Mouse (Mus musculus) megakaryocyte, embryonic 14.5 days (primary cell): Measurements from ENCODE around the gene Megf8. TPM values are rescaled to one million over a fixed set of nuclear protein-coding genes. Genes with fewer than 3 reads are reported as not detected.
A peak's percentile ranks its signal among the peaks of the same experiment; 100 is the strongest.

Source experiments
- H3K27me3 ChIP-seq: replicated peaks from 2 replicates; pipeline ENCODE3; 2012; ENCODE audit warnings: inconsistent platforms
- H3K36me3 ChIP-seq: replicated peaks from 2 replicates; pipeline ENCODE3; 2012; ENCODE audit warnings: low read length, inconsistent platforms, mixed read lengths
- H3K4me1 ChIP-seq: 2 replicates; pipeline ENCODE4 v1.6.1; 2012; ENCODE audit warnings: inconsistent platforms
- H3K4me3 ChIP-seq: replicated peaks from 2 replicates; pipeline ENCODE3; 2012; ENCODE audit warnings: moderate library complexity, mild to moderate bottlenecking, inconsistent platforms
- H3K9me3 ChIP-seq: 2 replicates; pipeline ENCODE4 v1.6.1; 2012; ENCODE audit warnings: inconsistent platforms
- FLI1 ChIP-seq: IDR thresholded peaks from 2 replicates; pipeline ENCODE4 v1.6.1; 2012; ENCODE audit warnings: low read length, inconsistent platforms, mixed read lengths
- GATA1 ChIP-seq: IDR thresholded peaks from 3 replicates; pipeline ENCODE4 v1.6.1; 2012; ENCODE audit warnings: mixed read lengths, low read length, inconsistent platforms, borderline replicate concordance
- polyA plus RNA-seq: library from polyadenylated mRNA; stranded (reverse); fragments of >175 nt; gene quantifications from 2 replicates; pipeline ENCODE4 v1.2.3, GENCODE M21; 2012; ENCODE audit warnings: low replicate concordance; ENCODE audit not compliant: insufficient read depth

The Megf8 gene
- polyA plus RNA-seq, 1 experiment: 9.7 TPM

DNA sequence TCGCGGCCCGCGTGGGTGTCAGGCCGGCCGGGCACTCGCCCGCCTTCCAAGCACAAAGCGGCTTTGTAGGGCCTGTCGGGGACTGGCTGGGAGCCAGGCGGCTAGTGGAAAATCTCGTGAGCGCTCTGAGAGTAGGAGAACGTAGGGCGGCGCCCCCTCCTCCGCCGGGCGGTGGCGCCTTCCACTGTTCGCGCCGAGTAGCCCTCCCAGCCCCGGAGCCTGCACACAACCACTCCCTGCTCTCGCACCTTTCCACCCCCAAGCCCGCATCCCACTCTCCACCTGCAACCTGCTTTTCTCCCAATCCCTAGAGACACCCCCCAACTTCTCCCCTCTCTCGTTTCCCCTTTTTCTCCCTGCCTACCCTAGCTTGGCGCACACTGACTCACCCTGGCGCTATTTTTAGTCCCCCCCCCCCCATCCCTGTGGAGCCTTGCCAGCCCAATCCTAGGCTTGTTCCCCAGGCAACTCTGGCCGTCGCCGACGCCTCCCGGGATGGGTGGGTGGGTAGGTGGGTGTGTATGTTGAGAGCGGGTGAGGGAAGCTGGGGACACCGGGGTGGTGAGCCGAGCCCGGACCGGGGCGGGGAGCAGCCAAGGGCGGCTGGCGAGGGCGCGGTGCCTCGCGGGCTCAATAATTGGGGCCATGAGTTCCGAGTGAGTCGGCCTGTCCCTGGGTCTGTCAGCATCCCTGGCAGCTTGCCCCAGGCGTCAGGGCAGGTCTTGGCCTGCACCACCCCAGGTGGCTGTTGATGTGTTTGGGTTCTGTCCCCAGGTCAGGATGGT, 37.7 kb upstream of the Megf8 start:
- H3K4me1 ChIP-seq: peaks cover 87% of the 10 kb centered on the region
- peaks cover 30% of the 10 kb centered on the region for H3K36me3 ChIP-seq
- no peaks in the 10 kb centered on the region for H3K9me3 ChIP-seq
- H3K4me3 ChIP-seq: peak overlapping the region; percentile 92
- no peaks in the 10 kb centered on the region for H3K27me3 ChIP-seq
- TF ChIP-seq FLI1: no peak

DNA sequence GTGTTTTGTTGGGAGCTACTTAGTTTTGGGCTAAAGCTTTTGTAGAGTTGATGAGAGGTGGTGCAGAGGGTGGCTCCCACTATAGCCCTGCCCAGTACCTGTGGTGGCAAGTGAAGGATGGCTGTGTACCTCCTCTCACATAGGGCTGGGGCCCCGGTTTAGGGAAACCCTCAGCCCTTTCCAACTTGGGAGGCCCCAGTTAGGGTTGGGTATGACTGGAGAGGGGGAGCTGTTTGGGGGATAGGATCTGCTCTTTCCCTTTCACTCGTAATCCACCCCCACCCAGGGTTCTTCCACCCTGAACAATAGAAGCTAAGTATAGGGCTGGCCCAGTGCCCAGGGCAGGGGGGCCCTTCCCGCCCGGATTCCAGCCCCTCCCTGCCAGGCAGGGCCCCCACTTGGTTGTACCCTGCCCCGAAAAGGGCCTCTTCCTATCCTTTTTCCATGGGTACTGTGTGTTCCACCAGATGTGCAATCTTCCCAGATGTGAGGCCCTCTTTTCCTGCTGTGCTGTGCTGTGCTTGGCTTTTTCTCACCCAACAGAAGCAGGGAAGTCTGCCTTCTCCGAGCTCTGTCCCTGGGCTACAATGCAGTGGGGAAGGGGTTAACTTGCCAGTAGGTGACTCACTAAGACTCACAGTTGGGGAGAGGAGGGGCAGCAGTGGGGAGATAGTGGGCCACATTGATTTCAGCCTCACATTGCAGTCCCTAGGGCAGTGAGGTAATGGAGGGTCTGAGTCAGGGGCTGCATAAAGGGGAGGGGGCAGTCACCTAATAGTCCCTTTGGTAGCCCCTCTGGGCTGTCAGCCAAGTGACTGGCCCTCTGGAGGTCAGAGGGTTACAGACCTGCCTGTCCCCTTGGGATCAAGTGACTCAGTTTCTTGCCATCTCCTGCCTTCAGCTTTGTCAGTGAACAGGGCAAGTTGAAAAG, 36.8 kb upstream of the Megf8 start:
- H3K9me3 ChIP-seq: no peaks in the 10 kb centered on the region
- peaks cover 30% of the 10 kb centered on the region for H3K36me3 ChIP-seq
- H3K27me3 ChIP-seq: no peaks in the 10 kb centered on the region
- H3K4me3 ChIP-seq: peak overlapping the region; percentile 92
- H3K4me1 ChIP-seq: peaks cover 87% of the 10 kb centered on the region
- no peak for TF ChIP-seq GATA1
- no peak for TF ChIP-seq FLI1

DNA sequence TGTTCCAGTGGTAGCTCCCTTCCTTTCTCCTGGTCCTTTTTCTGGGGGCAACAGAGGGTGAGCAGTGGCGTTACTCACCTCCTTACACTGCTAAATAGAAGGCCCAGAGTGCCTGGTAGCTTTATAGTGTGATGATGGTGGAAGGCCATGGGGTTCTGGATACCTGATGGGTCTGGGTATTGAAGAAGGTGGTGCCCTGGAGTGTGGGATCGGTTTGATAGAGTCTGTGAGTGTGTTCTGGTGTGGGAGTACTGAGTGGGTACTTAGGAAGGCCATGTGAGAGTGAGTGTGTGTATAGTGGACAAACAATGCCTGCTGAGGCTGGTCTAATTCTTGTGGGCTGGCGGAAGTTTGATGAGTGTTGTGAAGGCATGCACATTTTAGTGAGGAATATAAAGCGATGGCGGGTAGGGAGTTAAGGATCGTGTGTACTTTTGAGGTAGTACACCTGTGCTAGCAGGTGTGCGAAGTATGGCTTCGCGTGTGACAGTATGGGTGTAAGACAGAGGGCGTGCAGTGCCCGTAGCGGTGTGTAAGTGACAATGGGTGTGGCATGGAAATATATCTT, 35.7 kb upstream of the Megf8 start:
- no peaks in the 10 kb centered on the region for H3K9me3 ChIP-seq
- H3K27me3 ChIP-seq: no peaks in the 10 kb centered on the region
- TF ChIP-seq FLI1 (no peak), GATA1 (no peak)
- H3K36me3 ChIP-seq: peaks cover 30% of the 10 kb centered on the region
- peaks cover 84% of the 10 kb centered on the region for H3K4me1 ChIP-seq
- peak overlapping the region; percentile 92 for H3K4me3 ChIP-seq

DNA sequence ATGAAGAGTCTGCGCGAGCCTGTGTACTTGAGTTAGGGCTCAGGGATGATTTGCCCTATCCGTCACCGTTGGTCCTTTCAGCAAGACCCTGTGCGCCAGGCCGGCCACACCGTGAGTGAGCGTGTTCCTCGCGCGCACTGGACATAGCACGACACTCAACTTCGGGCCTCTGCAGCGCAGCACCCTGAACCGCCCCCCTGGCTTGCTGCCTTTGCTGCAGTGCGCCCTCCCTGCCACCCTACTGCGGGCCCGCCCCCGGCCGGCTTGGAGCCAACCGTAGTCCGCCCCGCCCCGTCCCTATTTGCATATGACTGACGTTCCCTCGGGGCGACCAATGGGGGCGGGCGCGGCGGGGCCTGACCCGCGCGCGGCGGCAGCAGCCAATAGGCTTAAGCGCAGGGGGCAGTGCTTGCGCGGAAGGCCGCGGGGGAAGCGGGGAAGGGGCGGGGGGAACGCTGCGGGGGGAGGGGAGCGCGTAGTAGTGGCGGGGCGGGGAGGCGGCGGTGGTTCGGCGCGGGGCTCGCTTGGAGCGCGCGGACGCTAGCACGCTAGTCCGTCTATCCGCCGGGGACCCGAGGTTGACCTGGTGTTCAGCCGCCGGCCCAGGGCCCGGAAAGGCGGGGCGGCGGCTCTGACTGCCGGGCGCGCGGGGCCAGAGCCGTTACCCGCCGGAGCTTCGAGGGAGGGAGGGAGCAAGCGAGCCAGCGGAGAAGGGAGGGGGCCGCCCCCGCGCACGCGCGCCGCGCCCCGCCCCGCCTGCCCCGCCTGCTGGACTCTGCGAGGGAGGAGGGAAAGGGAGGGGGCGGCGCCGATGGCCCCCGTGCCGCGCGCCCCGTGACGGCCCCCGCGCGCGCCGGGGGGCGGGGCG, 35.0 kb upstream of the Megf8 start:
- H3K36me3 ChIP-seq: peaks cover 31% of the 10 kb centered on the region
- no peaks in the 10 kb centered on the region for H3K27me3 ChIP-seq
- peak overlapping the region; percentile 92 for H3K4me3 ChIP-seq
- TF ChIP-seq FLI1 (no peak), GATA1 (no peak)
- H3K4me1 ChIP-seq: peaks cover 83% of the 10 kb centered on the region
- no peaks in the 10 kb centered on the region for H3K9me3 ChIP-seq

DNA sequence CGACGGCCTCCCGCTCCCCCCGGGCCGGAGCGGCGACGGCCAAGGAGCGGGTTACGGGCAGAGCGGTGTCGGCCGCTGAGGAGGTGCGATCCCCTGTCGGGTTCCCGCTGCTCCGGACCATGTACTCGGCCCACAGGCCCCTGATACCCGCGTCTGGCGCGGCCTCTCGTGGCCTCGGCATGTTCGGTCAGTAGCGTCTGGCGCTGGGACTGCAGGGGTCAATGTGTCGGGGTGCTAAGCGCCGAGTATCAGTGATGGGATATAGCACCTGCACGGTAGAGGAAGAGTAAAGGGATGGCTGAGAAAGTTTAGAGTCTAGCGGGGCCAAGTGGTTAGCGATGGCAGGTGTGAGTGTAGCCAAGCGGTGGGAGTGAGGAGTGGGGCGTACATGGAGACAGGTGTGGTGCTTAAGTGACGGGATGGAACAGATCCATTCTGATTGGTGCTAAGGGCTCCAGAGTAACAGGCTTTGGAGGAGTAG, 34.2 kb upstream of the Megf8 start:
- peaks cover 38% of the 10 kb centered on the region for H3K36me3 ChIP-seq
- TF ChIP-seq FLI1: no peak
- no peak for TF ChIP-seq GATA1
- H3K9me3 ChIP-seq: no peaks in the 10 kb centered on the region
- H3K4me1 ChIP-seq: peaks cover 78% of the 10 kb centered on the region
- no peaks in the 10 kb centered on the region for H3K27me3 ChIP-seq
- H3K4me3 ChIP-seq: peak overlapping the region; percentile 92

DNA sequence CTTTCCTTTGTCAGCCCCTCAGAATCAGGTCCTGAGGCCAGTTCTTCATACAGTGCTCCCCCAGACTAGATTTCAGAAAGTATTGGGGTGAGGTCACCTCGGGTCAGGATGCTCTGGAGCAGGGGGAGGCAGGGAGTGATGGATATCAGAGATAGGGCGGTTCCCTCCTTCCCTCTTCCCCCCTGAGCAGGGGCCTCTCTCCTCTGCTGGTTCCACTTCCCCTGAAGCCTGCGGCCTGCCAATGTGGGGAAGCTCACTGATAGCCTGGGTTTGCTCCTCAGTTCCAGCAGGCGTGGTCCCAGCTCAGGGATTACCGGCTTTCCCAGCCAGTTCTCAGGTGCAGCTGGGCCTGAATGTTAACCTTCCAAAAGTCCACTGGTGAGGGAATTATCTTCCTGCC, 33.3 kb upstream of the Megf8 start:
- Histone ChIP-seq H3K4me3 (peak overlapping the region; percentile 92), H3K9me3 (no peaks in the 10 kb centered on the region), H3K36me3 (peaks cover 47% of the 10 kb centered on the region), H3K27me3 (no peaks in the 10 kb centered on the region), H3K4me1 (peaks cover 72% of the 10 kb centered on the region)
- TF ChIP-seq FLI1 (no peak), GATA1 (no peak)

DNA sequence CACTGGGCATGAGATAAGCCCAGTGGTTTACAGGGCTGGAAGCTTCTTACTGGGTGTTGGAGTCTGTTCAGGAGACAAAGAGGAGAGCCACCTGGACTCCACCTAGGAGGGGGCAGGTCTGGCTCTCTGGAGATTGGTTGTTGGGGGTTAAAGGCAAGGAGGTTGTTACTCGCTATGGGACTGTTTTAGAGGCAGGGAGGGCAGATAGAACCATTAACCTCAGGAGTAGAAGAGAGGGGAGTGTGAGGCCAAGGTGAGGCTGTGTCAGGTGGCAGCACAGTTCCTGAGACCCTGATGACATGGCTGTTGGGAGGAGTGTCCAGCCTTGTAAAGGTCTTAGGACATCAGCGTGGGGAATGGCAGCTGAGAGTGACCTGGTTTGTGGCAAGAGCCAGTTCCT, 32.8 kb upstream of the Megf8 start:
- no peaks in the 10 kb centered on the region for H3K27me3 ChIP-seq
- peak overlapping the region; percentile 92 for H3K4me3 ChIP-seq
- H3K9me3 ChIP-seq: peaks cover 5% of the 10 kb centered on the region; the same call in 1 of the 2 replicates
- peaks cover 69% of the 10 kb centered on the region for H3K4me1 ChIP-seq
- H3K36me3 ChIP-seq: peaks cover 52% of the 10 kb centered on the region
- no peak for TF ChIP-seq GATA1
- no peak for TF ChIP-seq FLI1

DNA sequence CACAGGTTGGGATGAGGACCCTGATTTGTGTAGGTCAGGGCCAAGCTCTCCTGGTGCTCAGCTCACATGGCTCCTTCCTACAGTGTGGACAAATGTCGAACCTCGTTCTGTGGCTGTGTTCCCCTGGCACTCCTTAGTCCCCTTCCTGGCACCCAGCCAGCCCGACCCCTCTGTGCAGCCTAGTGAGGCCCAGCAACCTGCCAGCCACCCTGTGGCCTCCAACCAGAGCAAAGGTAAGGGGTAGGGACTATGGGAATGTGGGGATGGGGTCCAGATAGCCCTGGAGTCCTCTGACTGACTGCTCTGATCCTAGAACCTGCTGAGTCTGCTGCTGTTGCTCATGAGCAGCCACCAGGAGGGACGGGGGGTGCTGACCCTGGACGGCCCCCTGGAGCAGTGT, 32.2 kb upstream of the Megf8 start:
- H3K9me3 ChIP-seq: peaks cover 8% of the 10 kb centered on the region; the same call in 1 of the 2 replicates
- H3K36me3 ChIP-seq: peaks cover 58% of the 10 kb centered on the region
- TF ChIP-seq GATA1 (no peak), FLI1 (no peak)
- H3K4me1 ChIP-seq: peaks cover 64% of the 10 kb centered on the region
- peak overlapping the region; percentile 73 for H3K4me3 ChIP-seq
- H3K27me3 ChIP-seq: no peaks in the 10 kb centered on the region
